Mouse (Mus musculus) urinary bladder, adult 2 months (tissue): ENCODE results near the gene Gphn. TPM values are rescaled to one million over a fixed set of nuclear protein-coding genes. Genes with fewer than 3 reads are reported as not detected.

Experiments used
- DNase-seq: peaks from one replicate; pipeline ENCODE4 v3.0.0; 2022; ENCODE audit warnings: low spot score
- polyA plus RNA-seq: library from polyadenylated mRNA; depleted of rRNA; stranded (reverse); fragments of >200 nt; gene quantifications from 2 replicates; pipeline ENCODE4 v1.2.3, GENCODE M21; 2012; rRNA removed

The Gphn gene
- polyA plus RNA-seq, 1 experiment: 21.7 TPM

DNA sequence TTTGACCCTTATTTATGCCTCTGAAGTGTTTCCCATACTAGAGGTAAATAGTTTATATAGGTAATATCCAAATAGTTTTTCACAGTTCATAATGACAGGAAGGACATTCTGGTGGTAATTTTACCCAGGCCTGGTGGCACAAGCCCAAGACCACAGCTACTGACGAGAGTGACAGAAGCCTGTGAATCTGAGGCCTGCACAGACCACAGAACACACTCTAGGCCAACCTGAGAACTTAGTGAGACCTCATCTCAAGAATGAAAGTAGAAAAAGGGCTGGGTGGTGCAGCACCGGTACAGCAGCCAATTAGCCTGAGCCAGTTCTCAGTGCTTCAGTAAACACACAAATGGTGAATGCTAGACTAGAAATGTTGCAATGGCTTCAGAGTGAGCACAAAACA is 491.6 kb downstream of the Gphn start:
- DNase-seq: no peak

DNA sequence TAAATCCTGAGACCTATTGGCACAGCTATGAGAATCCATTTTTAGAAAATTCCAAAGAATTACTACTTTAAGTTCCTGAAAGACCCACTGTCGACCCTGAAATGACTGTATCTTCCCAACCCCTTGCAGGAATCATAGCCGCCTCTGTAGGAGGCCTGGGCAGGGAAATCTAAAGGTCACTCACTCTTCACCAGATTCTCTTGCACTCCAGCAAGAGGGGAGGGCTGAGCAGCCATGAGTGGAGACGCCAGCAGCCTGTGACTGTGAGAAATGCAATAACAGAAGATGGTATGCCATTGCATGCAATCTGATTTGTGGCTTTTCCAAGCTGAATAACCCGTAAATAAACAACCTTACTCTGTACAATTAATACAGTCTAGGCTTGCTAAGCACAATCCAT is 501.5 kb downstream of the Gphn start:
- DNase-seq: no peak

Other genes starting within 250 kb of the Gphn start
- not detected in 2 replicates for gene Gm6657, start 32.1 kb upstream of the Gphn start, polyA plus RNA-seq